Mouse (Mus musculus): Measurements from ENCODE around the gene Anxa7. TPM values are rescaled to one million over a fixed set of nuclear protein-coding genes. Genes with fewer than 3 reads are reported as not detected.
A peak's percentile ranks its signal among the peaks of the same experiment; 100 is the strongest.

Anxa7 gene
- 10 to 100 TPM; 60.1 to 71.0 TPM for polyA plus RNA-seq (2017; shearing (Covaris generic))

DNA sequence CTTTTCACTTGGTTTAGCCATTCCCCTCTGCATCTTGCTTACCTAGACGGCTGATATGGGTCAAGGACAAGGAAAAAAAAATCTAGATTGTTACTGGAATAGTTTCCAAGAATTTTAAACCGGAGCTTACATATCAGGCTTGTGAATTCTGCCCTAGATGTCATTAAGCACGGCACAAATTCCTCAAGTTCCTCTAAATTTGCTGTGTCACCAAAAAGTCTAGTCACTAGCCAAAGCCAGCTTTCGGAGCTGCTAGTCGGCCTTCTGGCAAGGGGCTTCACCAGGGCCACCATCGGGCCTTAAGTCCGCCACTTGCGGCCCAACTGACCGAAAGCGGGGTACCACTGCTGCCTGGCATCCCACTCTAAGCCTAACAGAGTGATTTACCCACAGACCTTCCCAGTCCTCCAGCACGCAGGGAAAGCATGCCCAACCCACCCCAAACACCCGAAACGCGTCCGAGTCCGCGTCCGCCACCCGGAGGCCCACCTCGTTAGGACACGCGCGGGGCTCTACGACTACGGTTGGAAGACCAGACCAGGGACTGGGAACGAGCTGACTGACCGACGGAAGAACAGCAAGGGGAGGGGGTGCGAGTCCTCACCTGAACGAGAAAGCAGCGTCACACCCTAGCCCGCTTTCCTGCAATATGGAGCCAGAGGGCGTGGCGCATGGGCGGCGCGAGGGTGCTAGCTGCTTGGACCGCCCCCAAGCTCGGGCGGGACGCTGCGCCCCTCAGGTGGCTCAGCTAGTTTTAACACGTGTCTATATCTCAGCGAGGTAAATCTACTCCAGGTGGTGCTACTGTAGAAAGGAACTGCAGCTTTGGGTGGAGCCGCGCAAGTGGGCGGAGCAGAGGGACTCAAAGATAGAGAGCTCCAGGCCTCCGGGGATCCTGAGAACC, at the start of gene Anxa7:
TSS of gene Anxa7 (minus strand) at position 843 of the 904 bp plus-strand sequence.
- ATAC-seq: peak; percentile 84

DNA sequence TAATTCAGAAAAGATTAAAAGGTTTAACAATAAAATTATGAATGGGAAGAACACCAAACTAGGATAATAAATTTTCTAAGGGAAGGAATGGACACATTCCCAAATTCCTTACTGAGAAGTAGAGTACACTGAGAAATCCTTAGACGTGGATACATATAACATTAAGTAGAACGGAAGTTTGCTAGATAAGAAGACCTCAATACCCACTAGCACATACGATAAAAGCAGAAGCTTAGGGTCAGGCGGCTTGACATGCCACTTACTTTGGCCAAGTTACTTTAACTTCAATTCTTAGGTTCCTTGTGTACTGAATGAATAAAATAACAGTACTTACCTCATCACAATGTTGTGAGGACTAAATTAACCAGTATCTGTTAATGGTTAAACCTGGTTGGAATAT, 49.7 kb upstream of the Anxa7 start:
- ATAC-seq: no peak

DNA sequence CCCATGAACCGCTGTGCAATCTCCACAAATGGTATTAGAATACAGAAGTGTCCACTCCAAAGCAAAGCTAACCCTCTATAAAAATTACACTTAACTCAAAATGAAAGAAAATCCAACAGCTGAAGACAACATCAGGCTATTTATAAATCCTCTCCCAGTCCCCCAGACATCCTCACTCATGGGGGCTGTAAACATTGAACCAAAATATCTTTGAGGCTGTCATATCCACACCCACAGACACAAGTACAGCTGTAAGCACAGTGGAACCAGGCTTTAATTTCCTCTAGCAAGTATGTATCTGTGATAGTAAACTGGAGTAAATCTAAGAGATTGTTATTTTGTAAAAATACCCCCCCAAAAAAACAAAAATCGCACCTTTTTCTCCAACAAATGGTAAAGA, 40.2 kb upstream of the Anxa7 start:
- ATAC-seq: no peak

DNA sequence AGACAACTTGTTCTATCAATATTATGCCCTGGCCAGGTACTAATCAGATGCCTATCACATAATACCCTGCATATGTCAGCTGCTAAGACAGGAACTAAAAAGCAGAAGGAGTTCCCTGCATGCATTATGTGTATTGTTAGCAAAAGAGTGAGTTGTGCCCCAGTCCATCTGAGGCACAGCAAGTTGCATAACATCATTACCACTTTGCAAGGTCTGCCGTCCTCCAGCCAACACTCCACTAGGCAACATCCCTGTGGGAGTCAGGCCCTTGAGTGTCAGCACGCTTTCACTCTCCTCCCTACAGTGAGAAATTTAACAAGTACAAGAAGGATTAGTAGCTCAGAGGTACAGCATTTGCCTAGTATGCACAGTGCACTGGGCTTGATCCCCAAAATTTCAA, 28.5 kb upstream of the Anxa7 start:
- no peak for ATAC-seq

DNA sequence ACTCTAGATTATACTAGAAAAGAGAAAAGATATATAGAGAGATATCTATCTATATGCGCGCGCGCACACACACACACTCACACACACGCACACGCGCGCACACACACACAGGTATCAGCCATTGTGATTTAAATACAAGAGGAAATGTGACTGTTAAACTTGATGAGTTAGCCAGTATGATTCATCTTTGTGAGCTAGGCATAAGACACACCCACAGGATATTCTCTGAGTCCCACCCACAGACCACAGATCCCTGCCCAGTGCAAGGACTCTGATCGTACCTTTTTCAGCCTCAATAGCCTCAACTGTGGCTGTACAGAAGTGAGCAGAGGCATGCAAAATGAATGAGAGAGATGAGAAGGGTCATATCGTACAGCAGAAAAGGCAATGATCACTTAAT, 23.0 kb upstream of the Anxa7 start:
- ATAC-seq: peak; percentile 95

DNA sequence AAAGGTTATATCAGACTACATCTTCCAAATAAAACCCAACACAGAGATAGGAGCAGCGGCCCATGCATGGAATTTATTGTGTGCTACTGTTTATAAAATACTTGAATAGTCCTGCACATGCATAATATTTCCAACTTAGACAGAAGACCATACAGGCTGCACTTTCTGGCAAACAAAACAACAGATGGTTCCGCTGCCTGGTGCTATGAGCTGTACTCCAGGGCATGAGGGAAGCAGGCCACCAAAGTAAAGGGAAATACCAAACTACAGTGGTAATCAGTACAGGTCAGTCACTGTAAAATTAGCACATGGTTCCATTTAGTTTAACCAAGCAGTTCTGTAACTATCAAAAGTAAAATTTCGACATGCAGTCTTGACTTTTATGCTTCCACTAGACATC, 20.0 kb upstream of the Anxa7 start:
- no peak for ATAC-seq

DNA sequence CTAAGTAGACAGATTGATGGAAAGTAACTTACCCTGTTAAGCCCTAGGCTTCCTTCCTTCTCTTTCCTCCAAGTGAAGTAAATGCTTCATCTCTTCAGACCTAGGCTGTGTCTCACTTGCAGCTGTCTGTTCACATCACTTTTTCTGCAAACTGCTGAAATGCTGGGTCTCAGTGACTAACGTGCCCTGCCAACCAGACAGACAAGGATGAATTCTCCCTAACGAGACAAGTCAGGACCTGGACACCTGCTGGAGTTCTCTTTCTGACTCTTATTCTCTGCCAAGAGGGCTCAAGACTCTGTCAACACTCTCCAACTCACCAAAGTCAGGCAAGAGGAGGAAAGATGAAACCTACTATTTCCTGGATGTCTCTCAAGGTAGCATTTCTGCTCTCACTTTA, 16.7 kb upstream of the Anxa7 start, which contains the start of gene Mss51:
TSS of gene Mss51 (minus strand) at position 299 of the 400 bp plus-strand sequence.
- ATAC-seq: no peak

DNA sequence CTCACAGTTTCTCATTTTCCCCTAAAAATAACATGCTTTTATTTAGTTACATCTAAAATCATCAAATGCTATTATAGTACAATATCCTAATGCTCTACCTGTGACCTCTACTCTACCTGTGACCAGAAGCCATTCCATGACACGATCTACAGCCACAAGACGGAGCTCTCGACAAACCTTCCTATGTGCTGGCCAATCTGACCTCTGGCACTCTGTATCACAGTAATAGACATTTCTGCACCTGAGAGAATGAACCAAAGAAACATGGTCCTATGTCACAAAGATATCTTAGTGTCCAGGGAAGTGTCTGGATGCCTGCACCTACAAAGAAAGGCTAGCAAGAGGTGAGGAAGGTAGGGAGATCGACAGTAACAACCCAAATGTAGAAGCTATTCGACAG, 6.1 kb upstream of the Anxa7 start:
- no peak for ATAC-seq

DNA sequence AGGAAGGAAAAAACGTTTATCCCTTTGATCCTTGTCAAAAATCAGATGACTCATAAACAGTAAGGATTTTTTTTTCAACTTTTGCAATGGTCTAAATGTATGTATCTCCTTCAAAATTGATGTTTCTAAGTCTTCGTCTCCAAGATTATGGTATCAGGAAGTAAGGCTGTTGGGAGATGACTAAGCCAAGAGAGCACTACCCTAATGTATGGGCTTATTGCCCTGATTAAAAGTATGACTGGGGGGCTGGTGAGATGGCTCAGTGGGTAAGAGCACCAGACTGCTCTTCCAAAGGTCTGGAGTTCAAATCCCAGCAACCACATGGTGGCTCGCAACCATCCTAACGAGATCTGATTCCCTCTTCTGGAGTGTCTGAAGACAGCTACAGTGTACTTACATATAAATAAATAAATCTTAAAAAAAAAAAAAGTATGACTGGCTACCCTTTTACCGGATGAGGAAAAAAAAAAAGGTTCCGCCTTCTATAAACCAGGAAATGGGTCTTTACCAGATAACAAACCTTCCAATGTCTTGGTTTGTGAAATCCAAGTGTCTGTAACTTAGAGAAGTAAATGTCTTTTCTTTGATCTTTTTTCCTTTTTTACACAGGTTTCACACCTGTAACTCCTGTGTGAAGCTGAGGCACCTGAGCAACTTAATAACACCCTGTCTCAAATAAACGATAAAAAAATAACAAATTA, 2.3 kb upstream of the Anxa7 start:
- no peak for ATAC-seq

DNA sequence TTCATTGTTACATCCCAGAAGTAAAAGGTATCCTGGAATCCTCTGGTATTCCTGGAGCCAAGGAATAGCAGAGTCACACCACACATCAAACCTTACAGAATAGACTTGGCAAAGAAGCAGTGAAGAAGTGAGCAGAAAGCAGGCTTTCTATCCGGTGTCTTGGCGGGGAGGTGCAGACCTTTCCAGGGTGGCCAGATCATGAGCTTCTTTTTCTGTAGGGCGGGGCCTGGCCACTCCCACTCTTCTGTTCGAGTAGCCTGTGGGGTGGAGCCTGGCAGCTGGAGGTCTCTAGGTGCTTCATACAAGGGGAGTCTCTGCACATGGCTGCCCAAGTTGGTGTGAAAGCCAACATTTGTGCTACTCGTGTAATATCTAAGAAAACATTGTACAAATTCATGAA, 1.3 kb upstream of the Anxa7 start:
- no peak for ATAC-seq

DNA sequence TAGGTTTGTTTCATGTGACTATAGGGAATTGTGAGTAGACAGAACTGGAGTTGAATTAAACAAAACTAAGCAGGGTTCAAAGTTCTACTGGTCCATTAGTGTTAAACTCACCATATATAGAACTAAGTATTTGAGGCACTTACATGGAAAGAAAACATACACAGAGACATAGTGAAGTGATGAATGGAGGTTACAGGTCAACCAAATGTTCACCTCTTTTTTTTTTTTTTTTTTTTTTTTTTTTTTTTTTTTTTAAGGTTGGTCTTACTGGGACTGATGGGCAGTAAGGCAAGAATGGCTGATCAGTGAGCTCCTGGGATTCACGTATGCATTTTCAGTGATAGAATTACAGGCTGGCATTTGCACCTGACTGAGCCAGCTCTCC, 254 bp upstream of the Anxa7 start:
- no peak for ATAC-seq

DNA sequence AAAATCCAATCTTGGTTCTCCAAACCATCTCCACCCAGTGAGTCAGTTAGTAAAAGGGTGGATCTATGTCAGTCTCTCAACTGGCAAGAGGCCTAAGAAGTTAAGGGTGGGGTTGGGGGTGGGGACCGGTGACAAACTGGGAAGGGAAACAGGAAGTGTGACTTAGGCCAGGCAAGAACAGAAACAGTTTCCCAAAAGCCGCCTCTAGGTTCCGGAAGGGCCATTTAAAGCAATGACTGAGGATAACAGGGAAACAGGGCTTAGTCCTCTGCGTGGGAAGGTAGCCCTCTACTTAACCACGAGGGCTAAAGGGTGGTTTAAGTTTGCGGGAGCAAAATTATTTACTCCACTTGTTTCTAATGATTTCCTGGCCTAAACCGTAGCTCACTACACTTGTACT, 1.1 kb downstream of the Anxa7 start:
- ATAC-seq: peak; percentile 13

DNA sequence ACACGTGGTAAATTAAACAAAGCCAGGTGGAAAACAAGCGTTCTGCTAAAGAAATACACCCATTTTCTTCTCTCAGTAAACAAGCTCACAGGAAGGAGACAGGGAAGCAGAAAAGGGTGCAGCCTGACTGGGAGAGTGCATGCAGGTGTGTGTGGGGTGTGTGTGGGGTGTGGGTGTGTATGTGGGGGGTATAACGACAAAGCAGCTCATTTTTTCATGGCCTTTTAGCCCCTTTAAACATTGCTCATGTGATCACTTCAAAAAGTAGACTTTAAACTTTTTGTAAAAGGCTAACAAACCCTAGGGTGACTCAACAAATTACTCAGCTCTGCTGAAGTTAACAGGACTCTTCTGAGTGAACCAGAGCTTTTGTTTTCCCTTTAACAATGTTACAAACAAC, 1.5 kb downstream of the Anxa7 start:
- no peak for ATAC-seq

DNA sequence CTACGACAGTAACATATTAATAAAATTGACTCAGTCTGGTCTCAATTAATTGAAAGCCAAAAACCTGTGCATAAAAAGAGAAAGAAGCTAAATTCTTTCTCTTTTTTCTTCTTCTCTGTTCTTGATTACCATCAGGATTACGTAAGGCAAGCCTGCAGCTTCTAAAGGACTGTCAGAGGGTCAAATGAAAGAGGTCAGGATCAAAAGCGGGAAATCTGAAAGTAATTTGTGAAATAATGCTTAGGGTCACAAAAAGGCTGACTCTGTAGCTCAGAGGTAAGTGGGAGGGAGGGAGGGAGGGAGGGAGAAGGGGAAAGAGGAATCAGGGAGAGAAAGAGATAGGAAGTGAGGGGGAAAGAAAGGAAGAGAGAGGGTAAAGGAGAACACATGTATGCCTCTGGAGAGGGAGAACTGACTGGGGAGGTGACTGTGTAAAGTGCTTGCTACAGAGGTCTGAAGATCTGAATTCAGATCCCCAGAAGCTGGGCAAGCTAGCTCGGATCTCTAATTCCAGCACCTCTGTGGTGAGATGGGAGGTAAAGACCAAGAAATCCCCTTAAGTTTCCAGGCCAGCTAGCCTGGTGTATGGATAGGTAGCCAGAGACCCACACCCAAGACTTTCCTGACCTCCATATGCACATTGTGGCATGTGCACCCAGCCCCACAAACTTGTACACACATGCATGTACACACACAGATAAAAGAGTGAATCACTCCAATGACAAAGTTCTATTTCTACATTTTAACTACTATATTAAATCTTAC, 2.5 kb downstream of the Anxa7 start:
- no peak for ATAC-seq

DNA sequence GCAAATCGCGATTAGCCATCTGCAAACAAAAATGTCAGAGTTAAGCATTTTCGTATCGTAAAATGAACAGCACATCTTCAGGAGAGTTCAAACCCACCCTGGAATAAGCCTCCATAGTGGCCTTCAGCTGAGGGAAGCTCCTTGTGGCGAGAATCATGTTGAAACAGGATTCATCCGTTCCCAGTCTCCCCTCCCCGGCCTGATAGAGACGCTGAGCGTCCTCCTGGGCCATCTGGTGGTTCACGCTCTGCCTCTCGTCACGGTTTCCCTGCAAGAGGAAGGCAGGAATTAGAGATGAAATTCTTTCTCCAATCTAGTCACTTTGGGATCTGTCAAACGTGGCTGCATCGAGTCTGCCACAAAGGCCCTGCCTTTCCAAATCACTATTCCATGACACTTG, 19.7 kb downstream of the Anxa7 start:
- ATAC-seq: no peak

DNA sequence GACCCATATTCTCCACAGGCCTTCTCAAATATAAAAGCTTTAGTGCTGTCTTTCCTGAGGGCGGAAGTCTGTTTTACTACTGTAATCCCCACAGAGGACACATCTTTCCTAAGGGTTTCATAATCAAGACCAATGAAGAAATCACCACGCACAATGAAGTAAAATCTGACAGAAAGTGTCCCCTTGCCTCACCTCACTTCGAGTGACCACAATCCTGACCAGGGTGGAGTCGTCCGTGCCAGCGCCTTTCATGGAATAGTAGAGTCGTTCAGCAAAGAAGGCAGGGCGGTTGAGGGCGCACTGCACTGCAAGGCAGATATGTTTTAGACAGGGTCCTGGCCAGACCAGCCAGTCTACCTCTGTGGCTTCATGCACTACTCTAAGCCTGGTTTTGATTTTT, 21.6 kb downstream of the Anxa7 start:
- ATAC-seq: no peak

DNA sequence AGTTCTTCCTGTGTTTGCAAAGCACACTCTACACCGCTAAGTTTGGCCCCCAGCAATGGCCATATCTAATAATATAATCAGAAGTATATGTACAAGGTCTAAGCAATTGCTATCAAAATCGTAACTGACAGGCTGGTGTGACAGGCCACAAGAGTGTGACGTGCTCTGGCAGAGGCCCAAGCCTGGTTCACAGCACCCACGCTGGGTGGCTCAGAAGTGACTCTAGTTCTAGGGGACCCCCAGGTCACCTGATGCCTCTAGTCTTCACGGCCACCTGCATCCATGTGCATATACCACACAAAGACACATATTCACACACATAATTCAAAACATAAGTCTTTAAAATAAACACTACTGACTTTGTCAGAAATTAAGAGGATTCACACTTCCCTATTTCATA, 27.0 kb downstream of the Anxa7 start:
- ATAC-seq: no peak

DNA sequence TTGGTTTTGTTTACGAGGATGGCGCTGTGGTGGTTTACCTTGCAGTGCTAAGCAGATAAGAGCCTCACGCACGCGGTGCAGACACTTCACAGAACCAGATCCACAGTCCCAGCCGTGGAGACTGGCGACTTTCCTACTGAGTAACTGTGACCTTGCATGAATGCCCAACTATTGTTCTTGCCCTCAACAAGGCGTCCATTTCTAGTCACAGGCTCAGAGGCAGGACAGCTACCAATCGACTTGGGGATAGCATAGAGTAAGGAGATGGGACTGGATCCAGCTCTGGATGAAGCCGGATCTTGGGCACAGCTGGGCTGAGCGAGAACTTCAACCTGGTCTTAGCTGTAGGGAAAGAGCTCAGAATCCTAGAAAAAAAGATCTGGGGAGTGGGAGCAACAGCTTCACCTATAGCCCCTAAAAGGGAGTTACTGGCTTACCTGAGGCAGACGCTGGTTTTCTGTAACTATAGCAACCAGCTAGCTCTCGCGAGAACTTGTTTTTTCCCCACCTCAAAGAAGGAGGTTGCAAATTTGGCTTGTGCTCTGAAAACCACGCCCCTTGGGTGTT, 28.1 kb downstream of the Anxa7 start, which contains the start of gene Cfap70:
TSS of gene Cfap70 (minus strand) at position 462 of the 567 bp plus-strand sequence.
- ATAC-seq: peak; percentile 67

DNA sequence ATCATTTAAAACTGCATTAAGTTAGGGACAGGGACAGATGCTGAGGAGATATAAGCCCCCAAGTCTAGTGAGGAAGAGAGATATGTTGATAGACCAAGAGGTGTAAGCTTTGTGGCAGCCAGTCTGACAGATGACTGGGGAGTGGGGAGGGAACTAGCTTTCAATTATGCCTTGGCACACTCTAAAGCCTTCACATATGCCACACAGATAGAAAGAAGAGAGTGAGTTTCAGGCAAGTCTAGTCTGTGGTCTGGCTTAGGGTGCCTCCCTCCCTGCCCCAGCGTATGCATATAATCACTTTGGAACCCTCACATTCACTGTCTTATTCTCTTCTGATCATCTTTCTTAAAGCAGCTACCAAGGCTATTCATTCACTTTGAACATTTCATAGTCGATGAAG, 28.6 kb downstream of the Anxa7 start:
- no peak for ATAC-seq

DNA sequence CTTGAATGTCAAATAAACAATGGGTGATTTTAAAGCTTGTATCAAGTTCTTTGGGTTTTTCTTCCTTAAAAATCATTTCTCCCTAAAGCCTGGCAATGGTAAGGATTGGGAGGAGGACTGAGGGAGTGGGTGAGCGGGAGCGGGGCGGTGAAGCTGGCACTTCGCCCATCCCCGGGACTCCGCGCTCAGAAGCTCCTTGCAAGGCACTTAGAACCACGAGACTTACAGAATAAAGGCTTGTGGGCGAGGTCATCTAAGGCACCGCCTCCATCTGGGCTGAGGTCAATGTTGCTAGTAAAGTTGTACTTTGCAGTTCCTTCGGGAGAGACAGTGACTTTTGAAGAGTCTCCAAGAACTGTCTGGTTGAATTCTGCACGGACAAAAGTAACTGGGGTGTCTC, 32.7 kb downstream of the Anxa7 start:
- ATAC-seq: no peak

DNA sequence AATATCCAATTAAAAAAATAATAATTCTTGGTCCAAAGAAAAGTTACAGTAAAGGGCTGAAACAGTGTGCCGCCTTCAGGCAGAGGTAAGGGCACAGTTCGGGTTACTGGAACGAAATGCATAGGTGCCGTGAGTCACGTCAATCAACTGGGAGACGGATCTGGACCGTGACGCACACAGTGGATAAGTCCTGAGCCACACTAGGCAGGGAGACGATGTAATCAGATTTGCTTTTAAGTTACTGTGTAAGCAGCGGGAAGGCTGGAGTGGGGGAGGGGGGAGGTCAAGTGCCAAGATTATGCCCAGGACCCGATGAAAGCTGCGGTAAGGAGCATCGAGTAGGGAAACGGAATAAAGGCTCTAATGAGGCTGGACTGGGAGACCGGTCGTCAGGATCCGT, 37.7 kb downstream of the Anxa7 start:
- no peak for ATAC-seq

DNA sequence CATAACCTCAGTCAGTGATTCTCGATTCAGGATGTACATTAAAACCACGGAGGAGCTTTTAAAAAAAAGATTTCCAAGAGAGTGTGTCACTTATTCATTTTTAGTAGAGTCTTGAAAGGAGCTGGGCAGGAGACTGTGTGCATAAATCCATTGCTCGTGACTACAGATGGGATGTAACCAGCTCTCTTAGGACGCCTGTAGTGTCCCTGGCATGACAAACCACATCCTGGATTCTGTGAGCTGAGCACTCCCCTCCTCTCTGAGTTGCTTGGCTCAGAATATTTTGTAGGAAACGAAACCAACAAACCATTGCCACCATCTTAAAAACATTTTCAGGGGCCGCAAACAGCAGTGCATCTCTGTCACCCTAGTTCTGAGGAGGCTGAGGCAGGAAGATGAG, 43.0 kb downstream of the Anxa7 start:
- no peak for ATAC-seq

DNA sequence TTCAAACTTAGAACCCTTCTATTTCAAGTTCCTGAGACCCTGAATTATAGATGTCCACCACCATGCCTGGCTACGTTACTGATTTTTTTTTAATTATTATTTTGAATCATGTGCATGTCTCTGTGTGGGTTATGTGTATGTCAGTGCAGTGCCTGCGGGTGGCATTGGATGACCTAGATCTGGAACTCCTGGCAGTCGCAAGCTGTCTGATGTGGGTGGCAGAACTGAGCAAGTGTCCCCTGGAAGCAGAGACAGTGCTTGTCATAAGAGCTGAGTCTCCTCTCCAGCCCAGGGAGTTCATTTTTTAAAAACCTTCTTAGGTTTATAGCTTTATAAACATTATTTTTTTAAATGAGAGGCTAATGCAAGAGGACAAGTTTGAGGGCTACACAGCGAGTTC, 47.5 kb downstream of the Anxa7 start:
- ATAC-seq: no peak

Data from CD4-positive, CD25-positive, alpha-beta regulatory T cell, adult 4 months (primary cell).